Mouse (Mus musculus) E14TG2a.4 (cell line): ENCODE results near the gene Ube2t.

Source experiments
- H3K27me3 ChIP-seq: 2 replicates; pipeline ENCODE4 v1.6.1; 2014; ENCODE audit warnings: low read length, control low read depth; ENCODE audit not compliant: insufficient read depth
- H3K36me3 ChIP-seq: 2 replicates; pipeline ENCODE4 v1.6.1; 2014; ENCODE audit warnings: low read length, control low read depth; ENCODE audit not compliant: insufficient read depth
- H3K4me1 ChIP-seq: replicated peaks from 2 replicates; pipeline ENCODE4 v1.6.1; 2014; ENCODE audit warnings: low read depth, low read length, control low read depth
- H3K4me3 ChIP-seq: replicated peaks from 2 replicates; pipeline ENCODE4 v1.5.1; 2014; ENCODE audit warnings: mild to moderate bottlenecking, low read length
- H3K9me3 ChIP-seq: 2 replicates; pipeline ENCODE4 v1.6.1; 2014; ENCODE audit warnings: low read length, control low read depth
- CTCF ChIP-seq: conservative IDR thresholded peaks from 2 replicates; pipeline ENCODE4 v1.5.1; 2014; ENCODE audit warnings: low read length
- NANOG ChIP-seq: IDR thresholded peaks from 2 replicates; pipeline ENCODE4 v1.6.1; 2014; ENCODE audit warnings: borderline replicate concordance, low read length, mixed read lengths
- POU5F1 ChIP-seq: IDR thresholded peaks from 2 replicates; pipeline ENCODE4 v1.6.1; 2014; ENCODE audit warnings: low read length, borderline replicate concordance

Ube2t gene

GRCm38 (mm10) chr1:135017656-135018015 is 55.3 kb downstream of the Ube2t start:
- no peaks in the 10 kb centered on the region for H3K36me3 ChIP-seq
- H3K4me1 ChIP-seq = peaks cover 17% of the 10 kb centered on the region; the same call in 1 of the 2 replicates
- H3K9me3 ChIP-seq = no peaks in the 10 kb centered on the region
- H3K4me3 ChIP-seq = no peak overlapping the region
- H3K27me3 ChIP-seq = peaks cover 11% of the 10 kb centered on the region
- TF ChIP-seq CTCF (no peak), POU5F1 (no peak), NANOG (no peak)

- no peak for TF ChIP-seq CTCF
- no peak for TF ChIP-seq POU5F1
- TF ChIP-seq NANOG = no peak
- Histone ChIP-seq H3K36me3 (no peaks in the 10 kb centered on the region), H3K4me3 (no peak overlapping the region), H3K4me1 (peaks cover 17% of the 10 kb centered on the region; the same call in 1 of the 2 replicates), H3K9me3 (no peaks in the 10 kb centered on the region), H3K27me3 (peaks cover 11% of the 10 kb centered on the region)
These were observed 56.9 kb downstream of the Ube2t start for GRCm38 (mm10) chr1:135019087-135019774.

- no peak for TF ChIP-seq POU5F1
- no peak for TF ChIP-seq NANOG
- no peak for TF ChIP-seq CTCF
- Histone ChIP-seq H3K36me3 (no peaks in the 10 kb centered on the region), H3K4me1 (peaks cover 17% of the 10 kb centered on the region; the same call in 1 of the 2 replicates), H3K4me3 (no peak overlapping the region), H3K27me3 (peaks cover 11% of the 10 kb centered on the region), H3K9me3 (no peaks in the 10 kb centered on the region)
These were observed 57.4 kb downstream of the Ube2t start for GRCm38 (mm10) chr1:135019775-135020167.

- peaks cover 17% of the 10 kb centered on the region; the same call in 1 of the 2 replicates for H3K4me1 ChIP-seq
- TF ChIP-seq CTCF (no peak), POU5F1 (no peak), NANOG (no peak)
- H3K9me3 ChIP-seq = no peaks in the 10 kb centered on the region
- peaks cover 11% of the 10 kb centered on the region for H3K27me3 ChIP-seq
- H3K36me3 ChIP-seq = no peaks in the 10 kb centered on the region
- H3K4me3 ChIP-seq = no peak overlapping the region
These were observed 58.0 kb downstream of the Ube2t start for GRCm38 (mm10) chr1:135020281-135020940.

- Histone ChIP-seq H3K36me3 (no peaks in the 10 kb centered on the region), H3K4me3 (no peak overlapping the region), H3K9me3 (no peaks in the 10 kb centered on the region), H3K4me1 (peaks cover 17% of the 10 kb centered on the region; the same call in 1 of the 2 replicates), H3K27me3 (peaks cover 15% of the 10 kb centered on the region)
- TF ChIP-seq NANOG (no peak), POU5F1 (no peak), CTCF (no peak)
These were observed 58.6 kb downstream of the Ube2t start for GRCm38 (mm10) chr1:135020970-135021369.

- Histone ChIP-seq H3K27me3 (peaks cover 16% of the 10 kb centered on the region), H3K4me1 (peaks cover 13% of the 10 kb centered on the region; the same call in 1 of the 2 replicates), H3K36me3 (no peaks in the 10 kb centered on the region), H3K4me3 (no peak overlapping the region), H3K9me3 (no peaks in the 10 kb centered on the region)
- no peak for TF ChIP-seq CTCF
- no peak for TF ChIP-seq POU5F1
- TF ChIP-seq NANOG = no peak
These were observed 59.6 kb downstream of the Ube2t start for GRCm38 (mm10) chr1:135021936-135022335.

GRCm38 (mm10) chr1:135023583-135023982 is 61.2 kb downstream of the Ube2t start:
- 0 out of 2 replicates have a peak, but pooled peaks cover 10% of the 10 kb centered on the region for H3K4me1 ChIP-seq
- TF ChIP-seq CTCF (peak; percentile 64), POU5F1 (no peak)
- 0 out of 2 replicates have a peak, but pooled peaks cover 7% of the 10 kb centered on the region for H3K9me3 ChIP-seq
- no peaks in the 10 kb centered on the region for H3K36me3 ChIP-seq
- H3K27me3 ChIP-seq = peaks cover 15% of the 10 kb centered on the region; the same call in 1 of the 2 replicates
- no peak overlapping the region for H3K4me3 ChIP-seq
